Mouse (Mus musculus) heart, postnatal 25 days (tissue): ENCODE results near the gene Hyou1. TPM values are rescaled to one million over a fixed set of nuclear protein-coding genes. Genes with fewer than 3 reads are reported as not detected.
A peak's percentile ranks its signal among the peaks of the same experiment; 100 is the strongest.
"Not testable (repeated sequence)": the region's sequence is repeated elsewhere in the genome, so short reads cannot be mapped to it uniquely, and the experiment has no call there.

ENCODE experiments used
- DNase-seq: peaks from one replicate; pipeline ENCODE4 v3.0.0; 2022; ENCODE audit warnings: low spot score
- intact Hi-C: fragments of 180-260 bp; cut with DNase I; formaldehyde crosslinking; loops from one replicate; pipeline ENCODE4 v1.15.1; 2025
- total RNA-seq, 2 experiments: library from RNA; stranded (reverse); gene quantifications; 2 replicates each; pipeline ENCODE4 v1.2.3; 2021

The Hyou1 gene
- total RNA-seq, 2 experiments from 2014 or later: 70.2 to 78.9 TPM

DNA sequence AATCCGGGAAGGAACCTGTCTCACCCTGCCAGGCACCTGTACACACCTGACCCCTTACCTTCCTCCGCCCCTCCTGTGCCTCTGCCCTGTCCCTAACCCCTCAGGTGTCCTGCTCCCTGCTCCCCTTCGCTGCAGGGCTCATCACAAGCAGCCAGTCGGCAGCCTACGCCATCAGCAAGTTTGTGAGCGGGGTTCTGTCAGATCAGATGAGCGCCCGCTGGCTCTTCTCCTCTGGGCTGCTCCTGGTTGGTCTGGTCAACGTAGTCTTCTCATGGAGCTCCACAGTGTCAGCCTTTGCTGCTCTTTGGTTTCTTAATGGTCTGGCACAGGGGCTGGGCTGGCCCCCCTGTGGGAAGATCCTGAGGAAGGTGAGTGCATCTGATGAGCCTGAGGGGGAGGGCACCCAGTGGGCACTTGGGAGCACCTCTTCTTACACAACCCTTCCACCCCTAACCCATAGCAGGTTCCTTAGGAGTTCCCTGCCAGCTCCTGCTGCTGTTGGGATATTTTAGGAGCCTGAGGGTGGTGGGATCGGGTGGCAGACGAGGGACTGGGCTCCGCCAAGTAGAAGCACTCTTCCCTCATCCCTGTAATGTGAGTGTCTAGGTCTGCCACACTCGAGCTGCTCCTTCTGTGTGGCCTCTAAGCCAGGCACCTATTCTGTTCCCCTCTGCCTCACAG, 20.0 kb downstream of the Hyou1 start:
- intact Hi-C loops: no loop called here
- DNase-seq: no peak

DNA sequence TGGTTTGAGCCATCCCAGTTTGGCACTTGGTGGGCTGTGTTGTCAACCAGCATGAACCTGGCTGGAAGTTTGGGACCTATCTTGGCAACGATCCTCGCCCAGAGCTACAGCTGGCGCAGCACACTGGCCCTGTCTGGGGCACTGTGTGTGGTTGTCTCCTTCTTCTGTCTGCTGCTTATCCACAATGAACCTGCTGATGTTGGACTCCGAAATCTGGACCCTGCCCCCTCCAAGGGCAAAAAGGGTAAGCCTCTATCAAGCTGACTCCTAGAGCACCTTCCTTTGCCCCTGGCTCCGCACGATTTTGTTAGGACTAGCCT, 20.5 kb downstream of the Hyou1 start:
- intact Hi-C loops: no loop called here
- DNase-seq: no peak

DNA sequence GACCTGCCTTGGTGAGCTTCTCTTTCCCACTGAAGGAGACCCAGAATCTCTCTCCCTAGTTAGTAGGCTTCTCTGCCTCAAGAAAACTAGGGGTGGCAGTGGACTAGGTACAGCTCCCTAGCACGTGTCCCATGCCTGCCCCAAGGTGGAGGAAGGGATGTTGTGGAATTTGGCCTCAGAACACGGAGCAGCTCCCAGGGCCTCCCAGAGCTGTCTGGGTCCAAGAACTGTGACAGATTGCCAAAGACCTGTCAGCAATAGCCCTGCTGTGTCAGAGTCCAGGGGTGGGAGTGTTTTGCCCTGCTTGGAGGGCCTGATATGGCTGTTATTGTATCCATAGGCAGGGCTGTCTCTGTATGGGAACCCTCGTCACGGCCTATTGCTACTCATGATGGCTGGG, 21.8 kb downstream of the Hyou1 start:
- DNase-seq: no peak
- intact Hi-C loops: no loop called here

DNA sequence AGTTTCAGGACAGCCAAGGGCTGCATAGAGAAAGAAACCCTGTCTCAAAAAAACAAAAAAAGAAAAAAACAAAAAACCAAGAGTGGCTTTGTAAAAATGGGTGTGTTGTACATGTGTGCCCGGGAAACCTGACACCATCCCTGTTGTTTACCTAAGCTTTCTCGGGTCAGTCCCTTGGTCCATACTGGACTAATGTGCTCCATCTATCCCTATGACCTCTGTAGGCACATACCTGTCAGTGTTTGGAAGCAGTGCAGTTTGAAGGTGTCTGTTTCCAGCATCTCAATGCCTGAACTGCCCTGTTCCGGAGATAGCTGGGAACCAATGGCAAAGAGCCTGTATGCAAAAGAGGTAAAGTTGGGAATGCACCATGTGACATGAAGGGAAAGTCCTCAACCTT, 25.7 kb downstream of the Hyou1 start:
- no peak for DNase-seq
- intact Hi-C loops: no loop called here

DNA sequence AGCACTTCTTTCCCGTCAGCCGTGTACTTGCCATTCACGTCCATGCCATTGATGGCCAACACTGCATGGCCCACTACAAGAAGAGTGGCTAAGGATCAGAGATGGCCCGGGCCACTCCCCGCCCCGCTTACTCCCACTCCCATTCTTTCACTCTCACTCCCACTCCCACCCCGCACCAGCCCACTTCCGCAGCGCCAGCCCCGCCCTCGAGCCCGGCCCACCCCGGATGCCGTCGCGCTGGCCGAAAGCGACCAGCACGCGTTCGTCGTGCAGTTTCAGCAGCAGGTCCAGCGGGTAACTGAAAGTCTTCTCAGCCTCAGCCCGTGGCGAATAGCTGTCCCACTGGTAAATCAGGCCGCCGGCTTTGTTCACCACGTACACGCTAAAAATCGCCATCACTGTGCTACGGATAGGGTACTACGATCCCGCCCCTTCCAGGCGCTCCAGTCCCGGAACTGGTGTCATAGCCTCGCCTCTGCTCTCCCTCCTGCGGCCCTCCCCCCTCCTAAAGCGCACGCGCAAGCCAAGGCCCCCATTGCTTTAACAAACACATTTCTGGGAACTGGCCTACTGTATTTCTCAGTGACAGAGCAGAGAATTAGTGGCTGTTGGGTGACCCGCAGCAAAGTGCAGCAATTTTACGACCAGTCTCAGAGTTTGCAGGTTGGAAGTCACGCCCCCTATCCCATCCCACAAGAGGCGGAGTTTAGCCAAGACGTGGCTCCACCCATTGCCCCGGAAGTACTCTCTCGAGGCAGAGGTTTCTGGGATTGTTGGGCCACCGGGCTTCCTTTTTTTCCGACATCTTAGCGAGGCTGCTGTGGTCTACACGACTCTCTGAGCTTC, 27.8 kb downstream of the Hyou1 start, which contains the start of the genes Rps25 and Trappc4:
Gene Rps25 (plus strand): TSS at position 234 of the 846 bp plus-strand sequence.
Gene Trappc4 (minus strand): TSS at position 695 of the 846 bp plus-strand sequence.
- DNase-seq: peak; percentile 87
- intact Hi-C loops: no loop called here

DNA sequence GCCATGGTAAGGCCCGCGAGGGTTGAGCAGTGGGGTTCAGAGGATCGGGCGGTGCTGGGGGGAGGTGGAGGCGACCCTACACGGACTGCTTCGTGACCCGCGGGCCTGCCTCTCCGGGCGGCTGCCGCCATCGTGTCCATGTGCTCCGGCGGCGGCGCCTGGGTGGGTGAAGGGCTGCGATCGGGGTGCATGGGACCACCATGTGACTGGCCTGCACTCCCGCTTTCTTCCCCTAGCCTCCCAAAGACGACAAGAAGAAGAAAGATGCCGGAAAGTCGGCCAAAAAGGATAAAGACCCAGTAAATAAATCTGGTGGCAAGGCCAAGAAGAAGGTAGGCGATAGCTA, 28.4 kb downstream of the Hyou1 start:
- DNase-seq: no peak
- intact Hi-C loops: no loop called here

DNA sequence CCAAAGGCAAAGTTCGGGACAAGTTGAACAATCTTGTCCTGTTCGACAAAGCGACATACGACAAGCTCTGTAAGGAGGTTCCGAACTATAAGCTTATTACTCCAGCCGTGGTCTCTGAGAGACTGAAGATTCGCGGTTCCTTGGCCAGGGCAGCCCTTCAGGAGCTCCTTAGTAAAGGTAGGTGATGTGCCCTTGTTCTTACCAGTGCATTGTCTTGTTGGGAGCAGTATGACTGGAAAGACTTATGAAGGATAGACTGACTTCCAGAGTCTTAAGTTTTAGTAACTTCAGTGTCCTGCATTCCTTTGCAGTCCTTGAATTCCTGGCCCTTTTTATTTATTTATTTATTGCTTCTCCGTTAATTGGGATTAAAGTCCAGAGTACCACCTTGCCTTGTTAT, 29.4 kb downstream of the Hyou1 start:
- intact Hi-C loops, DNase-seq: not testable (repeated sequence)

DNA sequence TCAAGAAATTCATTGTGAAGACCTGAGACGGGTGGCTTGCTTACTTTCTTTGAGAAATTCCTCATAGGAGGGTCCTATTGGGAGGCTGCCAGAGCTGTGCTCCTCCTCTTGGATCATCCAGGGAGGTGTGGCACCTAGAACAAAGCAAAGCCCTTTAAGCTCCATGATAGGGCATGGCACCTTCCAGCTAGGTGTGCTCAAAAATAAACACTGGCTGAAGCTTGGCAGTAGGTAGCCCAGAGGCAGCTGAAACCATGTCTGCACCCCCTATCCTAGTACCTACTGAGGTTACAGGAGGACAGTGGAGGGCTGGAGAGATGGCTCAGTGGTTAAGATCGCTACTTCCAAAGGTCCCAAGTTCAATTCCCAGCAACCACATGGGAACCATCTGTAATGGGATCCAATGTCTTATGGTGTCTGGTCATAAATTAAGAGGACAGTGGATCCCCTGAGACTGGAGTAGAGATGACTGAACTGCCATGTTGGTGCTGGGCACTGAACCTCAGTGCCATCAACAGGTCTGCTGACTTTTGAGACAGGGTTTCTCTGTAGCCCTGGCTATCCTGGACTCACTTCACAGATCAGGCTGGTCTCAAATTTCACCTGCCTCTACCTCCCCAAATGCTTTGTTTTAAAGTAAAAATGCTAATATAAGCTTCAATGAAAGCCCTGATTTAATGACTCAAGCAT, 31.5 kb downstream of the Hyou1 start:
- intact Hi-C loops: no loop called here
- no peak for DNase-seq

DNA sequence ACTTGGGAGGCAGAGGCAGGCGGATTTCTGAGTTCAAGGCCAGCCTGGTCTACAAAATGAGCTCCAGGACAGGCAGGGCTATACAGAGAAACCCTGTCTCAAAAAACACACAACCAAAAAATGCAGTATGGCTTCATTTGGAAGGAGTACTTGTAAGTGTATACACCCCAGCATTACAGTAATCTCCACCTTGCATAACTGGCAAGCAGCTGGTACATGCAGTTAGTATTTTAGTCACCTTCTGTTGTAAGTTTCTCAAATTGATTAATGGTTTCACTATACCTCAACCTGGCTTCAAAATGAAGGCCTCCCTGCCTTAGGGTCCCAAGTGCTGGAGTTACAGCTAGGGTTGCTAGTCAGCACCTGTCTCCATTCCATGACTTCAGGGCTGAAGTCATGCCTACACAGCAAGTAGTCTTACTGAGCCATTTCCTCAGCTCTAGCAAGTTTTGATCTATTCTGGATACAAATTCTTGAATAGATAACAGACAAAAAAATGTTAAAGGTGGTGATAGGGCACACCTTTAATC, 32.4 kb downstream of the Hyou1 start:
- DNase-seq: no peak
- intact Hi-C loops: no loop called here

DNA sequence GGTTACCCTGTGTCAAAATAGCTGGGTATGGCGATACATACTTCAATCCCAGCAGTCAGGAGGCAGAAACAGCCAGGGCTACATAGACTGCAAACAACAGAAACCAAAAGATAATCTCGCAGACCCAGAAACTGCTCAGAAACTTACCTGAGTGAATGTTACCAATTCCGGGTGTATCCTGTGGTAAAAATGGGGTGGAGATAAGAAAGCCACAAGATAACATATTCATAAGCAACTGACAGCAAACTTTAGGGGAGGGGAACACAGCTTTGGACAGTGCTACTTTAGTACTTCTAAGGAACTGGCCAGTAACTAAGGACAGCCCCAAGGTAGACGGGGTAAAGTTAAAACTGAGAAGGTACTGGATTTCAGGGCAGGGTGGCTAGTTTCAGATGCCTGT, 33.0 kb downstream of the Hyou1 start:
- intact Hi-C loops: no loop called here
- DNase-seq: no peak

DNA sequence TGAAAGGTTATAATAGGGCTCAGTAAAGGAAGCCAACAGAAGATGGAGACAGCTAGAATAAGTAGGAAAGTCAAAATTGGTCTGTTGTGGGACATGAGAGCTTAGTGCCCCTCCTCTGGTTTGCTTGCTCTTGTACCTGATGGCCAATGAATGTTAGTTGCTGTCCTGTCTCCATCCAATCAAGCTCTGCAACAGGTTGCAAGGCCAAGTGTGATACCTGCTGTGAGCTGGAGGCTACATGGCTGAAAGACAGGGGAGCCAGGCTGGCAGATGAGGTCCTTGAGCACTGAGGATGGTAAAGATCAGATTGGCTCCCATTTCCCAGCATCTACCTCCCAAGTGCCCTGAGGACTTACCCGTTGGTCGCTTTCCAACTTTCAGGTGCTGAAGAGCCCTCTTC, 33.5 kb downstream of the Hyou1 start:
- no peak for DNase-seq
- intact Hi-C loops: no loop called here

DNA sequence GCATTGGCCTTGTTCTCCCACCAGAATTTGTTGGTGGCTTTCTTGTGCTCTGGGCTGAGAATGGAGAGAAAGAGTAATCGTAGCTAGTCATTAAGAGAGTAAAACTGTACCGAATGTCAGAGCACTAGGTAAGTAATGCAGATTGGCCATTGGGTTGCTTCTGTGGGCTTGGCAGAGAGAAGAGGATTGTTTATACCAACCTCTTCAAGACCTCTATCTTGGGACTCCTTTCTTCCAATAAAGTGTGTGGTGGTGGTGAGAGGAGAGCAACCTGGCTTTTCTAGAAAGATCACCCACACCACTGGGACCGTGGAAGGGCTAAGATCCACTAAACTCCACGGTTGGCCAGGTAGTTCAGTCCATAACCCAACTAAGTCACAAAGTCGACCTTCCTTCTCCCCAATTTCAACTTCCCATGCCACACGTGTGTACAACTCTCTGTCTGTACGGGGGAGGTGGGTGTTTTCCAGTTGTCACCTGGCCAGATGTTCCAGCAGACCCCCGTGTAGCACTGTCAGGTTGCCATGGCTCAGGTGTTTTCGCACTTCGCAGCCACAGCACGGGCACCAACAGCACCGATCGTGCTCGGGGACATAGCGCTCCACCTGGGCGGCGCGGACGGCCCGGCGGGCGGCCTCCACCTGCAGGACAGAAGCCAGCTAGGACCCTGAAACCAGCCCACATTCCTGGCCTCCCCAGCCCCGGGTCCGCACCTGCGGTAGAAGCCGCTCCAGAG, 38.0 kb downstream of the Hyou1 start:
- DNase-seq: no peak
- intact Hi-C loops: no loop called here

DNA sequence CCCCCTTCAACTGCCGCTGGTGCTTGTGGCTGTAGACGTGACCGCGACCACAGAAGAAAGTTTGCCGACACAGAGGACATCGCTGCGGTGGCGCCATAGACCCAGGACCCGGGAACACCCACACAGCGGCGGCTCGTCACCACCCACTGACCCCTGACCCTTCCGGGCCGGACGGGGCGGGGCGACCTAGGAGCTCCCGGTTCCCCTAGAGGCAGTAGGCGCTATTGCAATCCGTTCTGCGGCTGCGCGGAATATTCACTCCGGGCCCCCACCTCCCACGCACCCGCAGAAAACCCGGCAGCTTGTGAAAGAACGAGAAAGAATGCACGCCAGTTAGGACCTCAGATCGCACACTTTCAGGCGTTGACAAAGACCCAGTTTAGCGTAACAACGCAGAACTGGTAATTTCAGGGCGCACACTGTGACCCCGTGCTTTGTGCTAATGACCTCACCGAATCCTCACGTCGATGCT, 38.6 kb downstream of the Hyou1 start:
- peak; percentile 89 for DNase-seq
- intact Hi-C loops: no loop called here

DNA sequence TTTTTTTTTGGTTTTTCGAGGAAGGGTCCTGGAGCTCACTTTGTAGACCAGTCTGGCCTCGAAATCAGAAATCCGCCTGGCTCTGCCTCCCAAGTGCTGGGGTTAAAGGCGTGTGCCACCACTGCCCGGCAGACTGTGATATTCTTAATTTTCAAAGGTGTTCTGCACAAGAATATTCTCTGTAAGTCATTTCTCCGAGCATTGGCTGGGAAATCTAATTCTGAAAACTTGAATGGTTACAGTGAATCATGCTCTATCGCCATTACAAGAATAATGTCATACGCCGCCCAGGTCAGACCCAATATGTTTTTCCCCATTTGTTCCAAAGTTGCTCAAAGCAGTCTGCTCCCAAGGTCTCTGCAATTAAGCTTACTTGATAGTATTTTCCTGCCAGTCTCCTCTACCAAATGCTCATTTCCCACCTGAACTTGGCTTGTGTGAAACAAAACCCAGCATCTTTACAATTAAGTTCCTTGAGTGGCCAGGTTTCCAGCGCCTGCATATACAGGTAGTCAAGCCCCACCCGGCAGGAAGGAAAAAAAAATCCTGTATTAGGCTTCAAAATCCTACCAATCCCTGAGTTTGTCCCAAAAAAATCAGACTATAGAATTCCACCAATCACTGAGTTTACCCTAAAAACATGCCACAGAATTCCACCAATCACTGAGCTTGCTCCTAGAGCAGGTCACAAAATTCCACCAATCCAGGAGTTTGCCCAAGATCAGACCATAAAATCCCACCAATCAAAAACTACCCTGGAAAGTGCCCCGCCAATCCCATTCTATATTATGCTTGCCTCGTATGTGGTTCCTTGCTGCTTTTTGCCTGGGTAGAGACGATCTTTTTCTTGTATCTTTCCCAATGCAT, 39.5 kb downstream of the Hyou1 start, which contains the start of gene Ccdc84:
Gene Ccdc84 (minus strand): TSS at position 51 of the 867 bp plus-strand sequence.
- intact Hi-C loops: no loop called here
- no peak for DNase-seq

DNA sequence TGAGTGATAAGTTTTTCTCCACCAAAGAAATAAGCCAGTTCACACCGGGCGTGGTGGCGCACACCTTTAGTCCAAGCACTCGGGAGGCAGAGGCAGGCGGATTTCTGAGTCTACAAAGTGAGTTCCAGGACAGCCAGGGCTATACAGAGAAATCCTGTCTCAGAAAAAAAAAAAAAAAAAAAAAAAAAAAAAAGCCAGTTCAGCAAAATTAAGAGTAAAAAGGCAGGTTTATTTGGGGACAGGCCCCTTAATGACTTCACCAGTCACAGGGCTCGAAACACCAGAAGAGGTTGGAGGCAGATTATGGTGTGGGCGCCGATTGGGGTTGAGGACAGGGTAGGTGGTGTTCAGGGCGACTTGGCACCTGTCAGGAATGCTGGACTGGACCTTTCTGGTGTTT, 40.4 kb downstream of the Hyou1 start:
- intact Hi-C loops, DNase-seq: not testable (repeated sequence)

DNA sequence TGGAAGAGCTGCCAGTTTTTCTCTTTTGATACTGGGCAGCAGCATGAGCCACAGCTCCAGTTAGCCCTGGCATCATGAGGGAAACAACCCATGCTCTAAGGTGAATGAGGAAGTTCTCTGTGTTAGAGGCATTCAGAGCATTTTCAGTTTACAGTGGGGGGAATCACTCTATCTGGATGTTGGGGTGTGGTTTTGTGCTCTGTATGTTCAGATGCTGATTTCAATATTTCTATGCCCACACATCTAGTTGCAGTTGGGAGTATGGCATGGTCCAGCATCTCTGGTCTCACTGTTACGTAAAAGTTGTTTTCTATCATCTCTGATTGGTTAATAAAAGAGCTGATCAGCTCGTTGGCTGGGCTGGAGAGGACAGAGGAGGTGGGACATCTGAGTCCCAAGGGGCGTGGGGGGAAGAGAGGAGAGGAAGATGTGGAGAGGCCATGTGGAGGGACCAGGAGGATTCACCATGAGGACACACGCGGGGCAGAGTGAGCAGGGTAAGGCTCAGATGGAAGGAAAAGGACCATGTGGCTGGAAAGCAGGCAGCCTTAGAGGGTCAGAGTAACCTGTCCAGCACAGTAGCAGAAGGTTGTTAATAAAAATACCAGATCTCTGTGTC, 41.1 kb downstream of the Hyou1 start:
- intact Hi-C loops: no loop called here
- DNase-seq: no peak

DNA sequence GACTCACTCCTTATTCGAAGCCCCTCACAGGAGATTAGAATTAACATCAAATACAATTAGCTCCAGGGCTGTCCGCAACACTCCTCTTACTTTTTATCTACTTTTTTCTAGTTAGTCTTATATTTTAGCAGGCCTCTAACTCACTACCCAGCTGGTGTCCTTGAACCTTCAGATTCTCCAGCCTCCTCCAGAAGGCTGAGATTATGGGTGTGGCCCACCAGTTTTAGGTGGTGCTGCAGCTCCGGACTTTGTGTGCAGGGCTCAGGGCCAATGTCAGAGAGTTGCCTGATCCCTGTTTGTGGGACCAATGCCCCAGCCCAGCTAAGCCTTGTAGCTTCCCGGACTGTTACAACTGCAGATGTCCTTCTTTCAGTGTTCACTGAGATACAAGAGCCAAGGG, 44.3 kb downstream of the Hyou1 start:
- no peak for DNase-seq
- intact Hi-C loops: no loop called here

DNA sequence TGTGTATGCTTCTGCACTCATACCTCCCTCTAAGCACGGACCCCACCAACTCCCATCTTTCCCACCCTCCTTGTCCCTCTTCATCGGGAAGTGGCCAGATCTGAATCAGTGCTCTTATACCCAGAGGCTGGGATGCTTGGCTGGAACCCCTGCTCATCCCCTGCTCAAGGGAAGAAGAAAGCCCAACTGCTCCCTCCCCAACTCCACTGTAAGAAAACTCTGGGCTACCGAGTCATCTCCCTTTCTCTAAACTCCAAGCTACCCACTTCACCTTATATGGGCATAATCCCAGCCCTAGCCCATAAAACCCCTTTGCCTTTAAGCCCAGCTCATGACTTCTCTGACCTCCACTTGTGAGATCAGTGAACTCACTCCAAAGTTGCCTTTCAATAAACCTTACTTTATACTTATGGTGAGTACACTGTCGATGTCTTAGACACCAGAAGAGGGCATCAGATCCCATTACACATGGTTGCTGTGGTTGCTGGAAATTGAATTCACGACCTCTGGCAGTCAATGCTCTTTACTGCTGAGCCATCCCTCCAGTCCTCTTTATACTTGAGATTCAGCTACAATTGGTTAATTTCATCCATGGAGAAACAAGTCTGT, 53.4 kb downstream of the Hyou1 start:
- intact Hi-C loops: no loop called here
- no peak for DNase-seq
